Mouse (Mus musculus): ENCODE measurements at regions not wholly inside any gene's neighbourhood (a gene's known extent, or its start where the extent isn't known, plus 50 kb on each side); places are given as distances from the start of the nearest gene placed in this dataset.

GRCm38 (mm10) chr16:9509666-9510065 is 485.7 kb downstream of the Grin2a start:
- DNase-seq (ENCODE audit: low spot score in 2 of 2), result no peak

DNA sequence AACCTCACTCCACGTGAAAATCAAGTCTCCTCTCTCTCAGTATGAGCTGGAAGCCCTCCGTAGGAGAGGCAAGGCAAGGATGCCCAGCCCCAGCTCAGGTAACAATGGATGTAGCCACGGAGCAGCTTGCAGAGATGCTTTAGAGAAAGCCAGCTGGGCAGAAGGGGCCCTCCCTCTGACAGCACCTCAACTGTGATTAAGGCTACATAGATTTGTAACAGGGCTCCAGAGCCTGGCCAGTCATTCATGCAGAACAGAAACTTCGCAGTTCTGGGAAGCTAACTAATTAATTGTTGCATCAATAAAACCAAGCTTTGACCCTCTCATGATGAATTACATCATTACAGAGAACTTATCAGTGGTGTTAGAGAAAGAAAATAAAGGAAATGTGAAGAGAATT is 480.8 kb downstream of the Grin2a start:
- no peak for DNase-seq (ENCODE audit: low spot score in 2 of 2)
